12 mouse cellular contexts compared by ENCODE assay signal in the genomic region with DNA sequence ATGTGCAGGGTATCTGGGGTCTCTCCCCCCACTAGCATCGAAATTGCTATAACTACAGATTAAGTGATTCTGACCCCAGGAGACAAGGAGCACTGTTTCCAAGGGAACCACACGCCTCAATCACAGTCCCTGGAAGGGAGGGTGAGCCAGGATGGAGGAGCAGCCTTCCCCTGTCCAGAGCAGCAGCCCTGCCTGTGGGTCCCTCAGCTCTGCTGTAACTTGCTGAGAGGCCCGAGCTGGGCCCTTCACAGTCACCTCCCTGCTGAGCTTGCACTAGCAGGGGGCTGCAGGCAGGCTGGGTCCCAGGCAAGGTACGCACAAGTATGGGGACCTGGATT.
DNase-seq lines count a peak whose midpoint lies in the region; ATAC-seq and TF ChIP-seq lines count a peak whose summit lies in the region.
"Had no signal": no experiment of that assay in that cellular context is flagged by ENCODE, and none has a peak within 500 bp of the region (broad histone marks: within the 10 kb centered on the region; RNA-seq: fewer than 3 reads in every experiment).

No protein-coding gene starts in this region.

- no peak overlapping the region for H3K9ac ChIP-seq in embryonic facial prominence, embryonic 11.5 days (replicated peaks; ENCODE audit: low read length)
- no peak overlapping the region for H3K9ac ChIP-seq in hindbrain, embryonic 12.5 days
- H3K9ac ChIP-seq in midbrain, embryonic 15.5 days, result 0 out of 2 replicates have a peak overlapping the region, but pooled peaks have one; percentile 14
- H3K9ac ChIP-seq: limb, embryonic 15.5 days had no signal

- H3K4me2 ChIP-seq in embryonic facial prominence, embryonic 11.5 days (ENCODE audit: low read depth, low read length), result no peak overlapping the region
- peak overlapping the region; percentile 31 for H3K4me2 ChIP-seq in hindbrain, embryonic 12.5 days (replicated peaks)
- peak overlapping the region; percentile 29 for H3K4me2 ChIP-seq in midbrain, embryonic 15.5 days
- H3K4me2 ChIP-seq: limb, embryonic 15.5 days had no signal

- peak; percentile 86 for DNase-seq in brain, embryonic 14.5 days (ENCODE audit: low read depth)
- DNase-seq in embryonic facial prominence, embryonic 11.5 days (ENCODE audit: low spot score), result peak; percentile 39
- no peak for DNase-seq in layer of hippocampus, adult 8-10 months (ENCODE audit: low spot score in 2 of 2)
- DNase-seq in left cerebral cortex, postnatal 14 days (ENCODE audit: low spot score in 2 of 2), result no peak
- no peak for DNase-seq in gastrocnemius, postnatal 14 days
- DNase-seq in heart, adult 9 months (ENCODE audit: low spot score in 2 of 2), result no peak
- DNase-seq: adrenal gland, adult 2 months; kidney, postnatal 25 days had no signal

- no peak for TF ChIP-seq CTCF in brain, embryonic 14.5 days (IDR thresholded peaks at IDR 0.05; ENCODE audit: borderline replicate concordance, extremely low read depth, insufficient read depth, insufficient read length)

- no peaks in the 10 kb centered on the region for H3K9me3 ChIP-seq in embryonic facial prominence, embryonic 11.5 days (replicated peaks; ENCODE audit: control insufficient read depth, low read length)
- no peaks in the 10 kb centered on the region for H3K9me3 ChIP-seq in hindbrain, embryonic 12.5 days (replicated peaks)
- H3K9me3 ChIP-seq in midbrain, embryonic 15.5 days, result no peaks in the 10 kb centered on the region
- H3K9me3 ChIP-seq: limb, embryonic 15.5 days had no signal

- no peak overlapping the region for H3K27ac ChIP-seq in embryonic facial prominence, embryonic 11.5 days (replicated peaks; ENCODE audit: low read depth, low read length)
- H3K27ac ChIP-seq in hindbrain, embryonic 12.5 days, result peak overlapping the region; percentile 46; the same call in 1 of the 2 replicates
- peak overlapping the region; percentile 56 for H3K27ac ChIP-seq in midbrain, embryonic 15.5 days
- H3K27ac ChIP-seq: left cerebral cortex, adult 2 months; limb, embryonic 15.5 days had no signal

- ATAC-seq in embryonic facial prominence, embryonic 11.5 days (replicated peaks; ENCODE audit: insufficient number of reproducible peaks, low FRiP score, low TSS enrichment, low read depth), result peak; percentile 69; the same call in 1 of the 2 replicates
- ATAC-seq in hindbrain, embryonic 12.5 days (ENCODE audit: low FRiP score), result peak; percentile 87
- ATAC-seq in midbrain, embryonic 15.5 days (replicated peaks), result peak; percentile 82

- no peak overlapping the region for H3K4me3 ChIP-seq in embryonic facial prominence, embryonic 11.5 days (ENCODE audit: low read depth, low read length)
- no peak overlapping the region for H3K4me3 ChIP-seq in hindbrain, embryonic 12.5 days
- H3K4me3 ChIP-seq in midbrain, embryonic 15.5 days, result no peak overlapping the region
- H3K4me3 ChIP-seq: left cerebral cortex, adult 2 months; limb, embryonic 15.5 days had no signal

- intact Hi-C loops in left cerebral cortex, postnatal 14 days (cut with DNase I), result no loop called here
- intact Hi-C loops in gastrocnemius, postnatal 14 days (cut with DNase I; ENCODE audit: low total_unique reads), result no loop called here

- no peaks in the 10 kb centered on the region for H3K27me3 ChIP-seq in embryonic facial prominence, embryonic 11.5 days (ENCODE audit: control insufficient read depth, insufficient read depth, low read length)
- H3K27me3 ChIP-seq in hindbrain, embryonic 12.5 days, result 0 out of 2 replicates have a peak, but pooled peaks cover 16% of the 10 kb centered on the region
- no peaks in the 10 kb centered on the region for H3K27me3 ChIP-seq in midbrain, embryonic 15.5 days (replicated peaks)

- TF ChIP-seq POLR2A in brain, embryonic 14.5 days (IDR thresholded peaks at IDR 0.05; ENCODE audit: borderline replicate concordance, extremely low read depth, insufficient read depth, insufficient read length, poor library complexity, severe bottlenecking), result no peak

- no peaks in the 10 kb centered on the region for H3K4me1 ChIP-seq in embryonic facial prominence, embryonic 11.5 days (ENCODE audit: control insufficient read depth, insufficient read depth, low read length)
- H3K4me1 ChIP-seq in hindbrain, embryonic 12.5 days, result peaks cover 27% of the 10 kb centered on the region
- H3K4me1 ChIP-seq in midbrain, embryonic 15.5 days, result peaks cover 35% of the 10 kb centered on the region
- H3K4me1 ChIP-seq: limb, embryonic 15.5 days had no signal

- H3K36me3 ChIP-seq in embryonic facial prominence, embryonic 11.5 days (replicated peaks; ENCODE audit: control insufficient read depth, insufficient read depth, low read depth, low read length), result no peaks in the 10 kb centered on the region
- H3K36me3 ChIP-seq in hindbrain, embryonic 12.5 days, result no peaks in the 10 kb centered on the region
- no peaks in the 10 kb centered on the region for H3K36me3 ChIP-seq in midbrain, embryonic 15.5 days (replicated peaks)
- H3K36me3 ChIP-seq: limb, embryonic 15.5 days had no signal

- WGBS in embryonic facial prominence, embryonic 11.5 days, result 34% methylated on average over 4 of the region's 4 CpGs
- WGBS in hindbrain, embryonic 12.5 days, result 24% methylated on average over 3 of the region's 4 CpGs
- 15% methylated on average over 4 of the region's 4 CpGs for WGBS in midbrain, embryonic 15.5 days

Comparison
In these comparisons a context has a peak if more than half of its experiments do, and no peak if none do; other contexts are left out.
1. DNase-seq: peak in brain, embryonic 14.5 days (single experiment) and embryonic facial prominence, embryonic 11.5 days (single experiment); none in layer of hippocampus, adult 8-10 months (0 of 2), left cerebral cortex, postnatal 14 days (0 of 2), gastrocnemius, postnatal 14 days (single experiment) and heart, adult 9 months (0 of 2).
2. Peak in every context shown above with its lines, with median percentiles within 50 percentile points of each other: ATAC-seq.